Mouse (Mus musculus) spleen, adult 18-20 months (tissue): ENCODE results near the gene Serinc4.
A peak's percentile ranks its signal among the peaks of the same experiment; 100 is the strongest.

Experiments
- DNase-seq, 2 experiments: peaks; one replicate each; pipeline ENCODE4 v3.0.0; 2022; ENCODE audit warnings: mixed read lengths in 2 of 2

The Serinc4 gene

DNA sequence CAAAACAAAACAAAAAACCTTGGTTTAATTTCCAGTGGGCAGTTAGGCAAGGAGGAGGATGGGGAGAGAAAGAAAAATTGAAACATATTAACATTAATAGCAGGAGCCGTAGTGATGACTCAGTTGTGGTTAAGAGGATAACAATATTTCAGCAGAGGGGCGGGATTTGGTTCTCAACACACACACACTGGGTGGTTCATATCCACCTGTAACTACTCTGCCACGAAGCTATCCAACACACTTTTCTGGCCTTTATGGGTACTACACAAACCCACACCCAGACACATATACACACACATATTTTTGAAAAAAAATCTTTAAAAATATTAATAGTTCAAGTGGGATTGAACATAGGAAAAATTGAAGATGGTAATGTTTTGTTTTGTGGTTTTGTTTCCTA lies 9.6 kb downstream of the Serinc4 start:
- no peak for DNase-seq

GRCm38 (mm10) chr2:121446506-121446905 lies 10.1 kb downstream of the Serinc4 start:
- no peak for DNase-seq

GRCm38 (mm10) chr2:121445117-121445516 lies 11.5 kb downstream of the Serinc4 start:
- DNase-seq = no peak

GRCm38 (mm10) chr2:121444178-121444577 lies 12.4 kb downstream of the Serinc4 start, which contains the start of gene Ell3:
Gene Ell3, minus strand, starts transcription at chr2:121444278.
- DNase-seq = no peak

DNA sequence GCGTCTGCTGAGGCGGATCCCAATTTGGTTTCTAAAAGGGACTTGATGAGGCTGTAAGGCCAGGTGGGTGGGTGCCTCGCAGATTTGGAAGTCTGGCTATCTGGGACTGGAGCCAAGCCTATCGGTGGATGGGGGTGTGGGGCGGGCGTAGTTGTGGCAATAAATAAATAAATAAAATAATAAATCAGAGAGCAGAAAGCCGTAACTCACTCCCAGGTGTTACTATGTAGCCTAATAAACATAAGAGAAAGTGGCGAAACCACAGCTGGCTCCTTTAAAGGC lies 13.6 kb downstream of the Serinc4 start:
- peak; percentile 14 to 24 for DNase-seq

GRCm38 (mm10) chr2:121442259-121443067 lies 14.1 kb downstream of the Serinc4 start:
- peak; percentile 76 to 82 for DNase-seq

- peak; percentile 57 to 70 for DNase-seq
Observed at GRCm38 (mm10) chr2:121441800-121442199, 14.8 kb downstream of the Serinc4 start.

- no peak for DNase-seq
Observed at GRCm38 (mm10) chr2:121440834-121441605, 15.6 kb downstream of the Serinc4 start.

GRCm38 (mm10) chr2:121439746-121440145 lies 16.8 kb downstream of the Serinc4 start:
- no peak for DNase-seq

DNA sequence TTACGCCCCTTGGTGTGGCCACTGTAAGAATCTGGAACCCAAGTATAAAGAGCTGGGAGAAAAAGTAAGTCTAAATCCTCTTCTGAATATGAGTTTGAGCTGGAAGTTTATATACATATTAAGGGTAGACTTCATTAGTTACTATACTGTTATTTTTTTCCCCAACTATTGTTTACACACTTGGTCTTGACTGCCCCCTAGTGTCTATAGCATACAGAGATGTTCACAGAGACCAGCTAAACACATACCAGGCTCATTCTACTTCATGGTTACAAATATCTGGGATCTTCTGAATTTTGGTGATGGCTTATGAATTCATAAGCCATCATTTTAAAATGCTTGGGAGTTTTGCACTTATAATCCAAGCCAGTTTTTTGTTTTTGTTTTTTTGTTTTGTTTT lies 21.7 kb downstream of the Serinc4 start:
- DNase-seq = no peak

DNA sequence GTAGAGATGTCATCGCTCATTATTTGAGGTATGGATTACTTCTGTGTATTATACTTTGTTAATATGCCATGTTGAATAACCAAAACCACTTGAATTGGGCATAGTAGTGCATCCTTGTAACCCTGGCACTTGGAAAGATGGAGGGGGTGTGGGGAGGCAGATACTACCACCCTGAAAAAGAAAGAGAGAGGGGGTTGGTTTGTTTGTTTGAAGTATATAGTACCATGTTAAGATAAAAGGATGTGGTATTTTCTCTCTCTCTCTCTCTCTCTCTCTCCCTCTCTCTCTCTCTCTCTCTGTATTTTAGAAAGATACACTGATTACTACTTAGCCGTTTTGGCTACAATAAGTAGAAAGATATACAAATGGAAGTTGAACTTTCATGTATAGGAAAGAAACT lies 30.7 kb downstream of the Serinc4 start:
- no peak for DNase-seq

DNA sequence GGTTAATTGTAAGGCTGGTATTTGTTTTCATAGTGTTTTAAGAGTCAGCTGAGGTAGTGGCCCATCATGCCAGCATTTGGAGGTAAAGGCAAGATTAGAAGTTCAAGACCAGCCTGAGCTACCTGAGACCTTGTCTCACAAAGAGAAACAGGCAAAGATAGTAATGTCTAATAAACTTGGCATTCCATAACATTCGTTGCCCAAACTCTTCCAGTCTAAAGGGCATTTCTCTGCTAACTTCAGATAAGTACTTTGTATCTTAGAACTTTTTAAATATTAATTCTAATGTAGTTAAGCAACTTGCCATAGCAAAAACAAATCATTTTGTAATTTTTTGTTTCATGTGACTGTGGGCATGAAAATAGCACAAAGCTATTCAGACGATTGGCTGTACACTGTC lies 33.4 kb downstream of the Serinc4 start:
- no peak for DNase-seq

- no peak for DNase-seq
Observed at GRCm38 (mm10) chr2:121418476-121418875, 38.1 kb downstream of the Serinc4 start.

- DNase-seq = no peak
Observed at GRCm38 (mm10) chr2:121416356-121416755, 40.2 kb downstream of the Serinc4 start.

DNA sequence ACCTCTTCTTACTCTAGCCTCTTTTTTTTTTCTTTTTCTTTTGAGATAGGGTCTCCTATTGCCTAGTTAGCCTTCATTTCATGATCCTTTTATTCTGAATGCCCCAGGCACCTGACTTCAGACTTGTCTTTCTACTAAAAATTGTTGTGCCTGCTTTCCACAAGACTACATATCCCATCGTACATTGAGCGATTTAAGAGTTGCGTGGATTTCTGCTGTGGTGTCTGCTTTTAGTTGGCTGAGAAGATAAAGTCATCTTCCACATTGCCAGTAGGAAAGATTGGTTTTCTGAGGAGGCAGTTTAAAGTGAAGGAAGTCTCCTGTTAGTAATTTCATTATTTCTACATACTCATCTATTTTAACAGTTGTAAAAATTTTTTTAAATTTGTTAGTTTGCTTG lies 41.0 kb downstream of the Serinc4 start:
- no peak for DNase-seq

DNA sequence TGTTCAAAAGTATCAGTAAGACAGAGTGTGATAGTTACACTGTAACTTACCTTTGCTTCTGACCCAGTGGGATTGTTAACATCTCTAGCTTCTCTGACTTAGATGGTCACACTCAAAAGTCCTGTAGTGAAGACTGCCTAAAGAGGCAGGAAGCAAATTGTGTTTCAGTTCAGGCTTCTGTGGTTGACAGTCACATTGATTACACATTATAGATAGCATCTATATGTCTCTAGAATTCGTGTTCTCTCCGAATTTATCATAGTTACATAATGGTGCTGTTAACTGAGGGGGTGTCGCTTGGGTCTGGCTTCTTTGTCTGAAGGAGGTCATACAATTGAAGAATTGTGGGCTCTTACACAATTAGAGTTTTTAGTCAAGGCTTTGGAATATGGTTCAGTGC lies 41.5 kb downstream of the Serinc4 start:
- DNase-seq = no peak

DNA sequence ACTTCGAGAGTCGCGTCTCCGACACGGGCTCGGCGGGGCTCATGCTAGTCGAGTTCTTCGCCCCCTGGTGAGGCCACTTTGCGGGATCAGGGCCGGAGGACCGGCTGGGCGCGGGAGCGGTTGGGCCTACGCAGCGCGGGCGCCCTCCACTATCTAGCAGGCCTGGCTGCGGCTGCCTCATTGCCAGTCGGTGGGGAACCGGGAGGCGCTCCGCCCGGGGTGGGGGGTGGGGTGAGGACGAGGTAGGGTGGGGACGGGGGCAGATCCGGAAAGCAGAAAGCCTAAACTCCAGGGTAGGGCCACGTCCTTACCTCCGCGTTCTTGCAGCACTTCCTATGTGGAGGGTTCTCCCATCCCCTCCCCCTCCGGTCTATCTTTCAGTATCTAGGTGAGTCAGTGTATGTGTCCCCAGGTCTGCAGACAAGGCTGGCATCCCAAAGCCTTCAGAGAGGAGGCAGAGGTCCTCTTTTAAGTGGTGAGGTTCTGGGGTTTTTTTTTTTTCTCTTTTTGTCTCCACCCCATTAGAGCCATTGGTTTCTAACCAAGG lies 42.4 kb downstream of the Serinc4 start:
- DNase-seq = no peak

DNA sequence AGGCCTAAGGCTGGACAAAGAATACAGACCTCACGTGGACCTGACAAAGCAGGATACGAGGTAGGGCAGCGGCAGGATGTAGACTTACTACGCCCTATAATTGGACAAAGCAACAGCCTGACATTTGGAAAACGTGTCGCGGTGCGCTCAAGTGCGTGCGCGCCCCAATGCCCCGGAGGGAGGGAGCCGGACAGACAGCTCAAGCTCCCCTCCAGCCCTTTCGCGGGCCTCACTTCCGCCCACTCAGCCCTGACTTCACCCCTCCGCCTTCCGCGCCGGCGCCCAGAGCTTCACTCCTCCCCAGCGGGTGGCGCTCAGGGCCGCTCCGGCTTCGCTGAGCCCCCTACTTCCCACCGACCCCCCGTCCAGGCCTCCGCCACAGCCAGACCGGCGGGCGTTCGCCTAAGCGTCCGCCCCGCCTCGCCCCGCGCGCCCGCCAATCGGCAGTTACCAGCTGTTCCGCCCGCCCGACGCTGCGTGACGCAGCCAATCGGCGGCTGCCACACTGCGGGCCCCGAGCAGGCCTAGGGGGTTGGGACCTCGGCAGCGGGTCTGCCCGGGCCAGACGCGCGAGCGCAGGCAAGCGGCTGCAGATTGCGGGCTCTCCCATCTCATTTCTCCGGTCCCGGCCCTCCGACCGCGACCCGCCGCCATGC lies 43.1 kb downstream of the Serinc4 start, which contains the start of the genes Pdia3 and Catsper2:
TSS of gene Pdia3 (plus strand) at position 389 of the 656 bp plus-strand sequence.
TSS of gene Catsper2 (minus strand) at position 406 of the 656 bp plus-strand sequence.
- peak; percentile 92 to 94 for DNase-seq

DNA sequence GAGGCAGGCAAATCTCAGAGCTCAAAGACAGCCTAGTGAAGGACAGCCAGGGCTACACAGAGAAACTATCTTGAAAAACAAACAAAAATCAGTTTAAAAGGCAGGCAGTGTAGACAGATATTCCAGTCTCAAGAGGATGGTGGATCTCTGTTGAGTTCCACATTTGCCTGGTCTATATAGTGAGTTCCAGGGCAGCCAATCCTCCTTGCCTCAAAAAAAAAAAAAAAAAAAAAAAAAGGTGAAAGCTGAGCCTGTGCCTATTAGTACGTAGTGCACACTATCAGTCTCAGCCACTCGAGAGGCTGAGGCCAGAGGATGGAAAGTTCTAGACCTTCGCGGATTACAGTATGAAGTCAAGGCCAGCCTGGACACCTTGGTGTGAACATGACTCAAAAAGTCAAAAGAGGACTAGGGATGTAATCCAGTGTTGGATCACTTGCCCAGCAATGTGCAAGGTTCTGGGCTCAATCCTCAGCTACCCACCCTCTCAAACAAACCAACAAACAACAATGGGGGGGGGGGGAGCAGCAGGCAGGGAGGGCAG lies 43.7 kb downstream of the Serinc4 start:
- no peak for DNase-seq

- DNase-seq = peak; percentile 12 to 52
Observed at GRCm38 (mm10) chr2:121408160-121408559, 48.4 kb downstream of the Serinc4 start.

DNA sequence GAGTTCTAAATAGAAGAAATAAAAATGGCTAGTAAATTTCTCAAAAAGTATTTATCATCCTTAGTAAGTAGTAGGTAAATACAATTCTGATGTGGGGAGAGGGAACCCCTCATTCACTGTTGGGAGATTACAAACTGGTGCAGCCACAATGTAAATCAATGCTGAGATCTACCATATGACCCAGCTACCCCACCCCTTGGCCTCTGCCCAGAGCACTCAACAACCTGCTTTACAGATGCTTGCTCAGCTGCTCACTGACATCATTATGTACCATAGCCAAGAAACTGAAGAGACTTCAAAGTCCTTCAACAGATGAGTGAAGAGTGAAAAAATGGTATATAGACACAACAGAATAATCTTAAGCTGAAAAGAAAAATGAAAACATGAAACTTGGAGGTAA lies 53.3 kb downstream of the Serinc4 start:
- DNase-seq = no peak

DNA sequence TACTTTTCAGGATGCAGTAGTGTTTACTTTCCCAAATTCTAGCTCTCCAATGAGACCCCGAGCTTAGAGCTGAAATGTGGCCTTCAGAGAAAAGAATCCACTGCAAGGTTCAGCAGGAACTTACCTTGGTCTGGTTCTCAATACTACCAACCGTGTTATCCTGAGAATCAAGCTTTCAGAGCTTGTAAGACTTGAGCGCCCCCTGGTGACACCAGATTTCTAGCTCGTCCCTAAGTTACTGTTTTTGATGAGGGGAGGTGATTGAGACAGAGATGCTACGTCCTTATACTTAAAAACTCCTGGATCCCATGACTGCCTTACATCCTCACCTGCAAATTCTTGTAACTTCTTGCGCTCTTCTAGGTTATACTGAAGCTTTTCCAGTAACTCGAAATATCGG lies 60.0 kb downstream of the Serinc4 start:
- peak; percentile 33 to 85 for DNase-seq
